Mouse (Mus musculus) spleen, postnatal 14 days (tissue): ENCODE data around the gene Etfdh.

Experiments used
- DNase-seq, 2 experiments: peaks; one replicate each; pipeline ENCODE4 v3.0.0; 2021 to 2022; ENCODE audit warnings: low spot score in 2 of 2

Etfdh gene

DNA sequence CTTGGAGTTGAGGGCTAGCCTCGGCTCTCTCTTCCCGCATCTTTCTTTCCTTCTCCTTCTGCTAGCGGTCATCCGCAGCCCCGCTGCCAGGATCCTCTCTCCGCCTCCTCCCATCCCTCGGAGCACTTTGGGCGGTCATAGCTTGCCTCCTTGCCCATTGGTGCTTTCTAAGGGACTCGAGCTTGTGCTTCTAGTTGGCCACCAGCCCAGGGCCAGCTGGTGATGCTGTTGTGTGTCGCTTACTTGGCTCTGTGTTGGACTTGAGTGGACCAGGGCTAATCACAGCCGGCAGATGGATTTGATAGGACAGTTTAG, at the start of gene Etfdh:
Etfdh (minus strand) TSS at position 85 of the 315 bp plus-strand sequence.
- no peak for DNase-seq

- no peak for DNase-seq
Measured at GRCm38 (mm10) chr3:79676411-79676810, 47.1 kb upstream of the Etfdh start.

GRCm38 (mm10) chr3:79674641-79675040, 45.3 kb upstream of the Etfdh start:
- no peak for DNase-seq

- DNase-seq, result peak in 1 of 2 experiments; percentile 35
Measured at GRCm38 (mm10) chr3:79673082-79673481, 43.8 kb upstream of the Etfdh start.

DNA sequence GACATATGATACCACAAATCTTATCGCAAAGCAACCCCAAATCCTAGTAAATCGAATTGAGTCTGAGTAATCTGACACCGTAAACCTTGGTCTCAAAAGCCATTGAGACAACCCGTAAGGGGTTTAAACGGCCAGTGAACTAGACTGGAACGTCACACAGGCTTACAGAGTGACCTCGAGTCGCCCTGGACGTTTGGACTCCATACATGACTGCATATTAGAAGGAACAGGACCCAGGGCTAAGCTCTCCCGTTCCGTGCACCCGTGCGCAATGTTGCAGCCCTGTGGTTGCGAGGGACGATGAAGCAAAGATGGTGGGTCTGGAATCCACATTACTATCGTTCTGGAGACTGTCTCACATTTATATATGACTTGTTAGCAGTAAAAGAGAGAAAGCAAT, 42.9 kb upstream of the Etfdh start:
- no peak for DNase-seq

DNA sequence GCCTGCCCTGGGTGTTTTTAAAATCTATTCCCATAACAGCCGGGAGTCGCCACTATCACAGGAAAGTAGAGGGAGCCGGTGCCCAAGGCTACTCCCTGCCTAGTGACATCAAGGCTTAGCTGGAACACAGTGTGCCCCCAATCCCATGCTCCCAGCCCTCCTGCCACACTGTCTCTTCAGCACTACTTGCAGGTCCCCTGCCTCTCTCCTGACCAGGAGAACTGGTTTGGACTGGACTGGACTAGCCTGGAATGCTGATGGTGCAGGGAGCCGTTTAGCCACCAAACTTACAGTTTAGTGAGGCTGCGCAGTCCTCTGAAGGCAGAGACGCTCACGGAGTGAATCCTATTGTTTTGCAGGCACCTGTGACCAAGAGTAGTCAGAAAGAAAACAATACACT, 41.3 kb upstream of the Etfdh start:
- DNase-seq, result no peak

- peak in 1 of 2 experiments; percentile 14 for DNase-seq
Measured at GRCm38 (mm10) chr3:79664787-79665408, 35.6 kb upstream of the Etfdh start.

GRCm38 (mm10) chr3:79656682-79657081, 27.4 kb upstream of the Etfdh start:
- no peak for DNase-seq

DNA sequence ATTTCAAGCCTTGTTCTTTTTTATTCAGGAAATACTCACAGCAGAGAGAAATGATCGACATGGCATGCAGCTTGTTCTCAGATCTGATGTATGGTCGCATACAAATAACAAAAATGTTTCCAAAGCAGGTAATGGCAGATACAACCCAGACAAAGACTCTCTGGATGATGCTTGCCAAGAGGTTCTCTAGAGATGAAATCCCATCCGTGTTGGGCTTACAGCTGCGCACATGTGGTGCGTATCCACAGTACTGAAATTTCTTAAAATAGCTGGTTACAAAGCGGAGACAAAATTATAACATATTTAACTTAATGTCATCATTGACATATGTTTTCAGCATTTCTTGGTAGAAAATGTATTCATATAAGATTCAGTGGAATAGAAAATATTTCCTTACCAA, 22.8 kb upstream of the Etfdh start:
- DNase-seq, result no peak

DNA sequence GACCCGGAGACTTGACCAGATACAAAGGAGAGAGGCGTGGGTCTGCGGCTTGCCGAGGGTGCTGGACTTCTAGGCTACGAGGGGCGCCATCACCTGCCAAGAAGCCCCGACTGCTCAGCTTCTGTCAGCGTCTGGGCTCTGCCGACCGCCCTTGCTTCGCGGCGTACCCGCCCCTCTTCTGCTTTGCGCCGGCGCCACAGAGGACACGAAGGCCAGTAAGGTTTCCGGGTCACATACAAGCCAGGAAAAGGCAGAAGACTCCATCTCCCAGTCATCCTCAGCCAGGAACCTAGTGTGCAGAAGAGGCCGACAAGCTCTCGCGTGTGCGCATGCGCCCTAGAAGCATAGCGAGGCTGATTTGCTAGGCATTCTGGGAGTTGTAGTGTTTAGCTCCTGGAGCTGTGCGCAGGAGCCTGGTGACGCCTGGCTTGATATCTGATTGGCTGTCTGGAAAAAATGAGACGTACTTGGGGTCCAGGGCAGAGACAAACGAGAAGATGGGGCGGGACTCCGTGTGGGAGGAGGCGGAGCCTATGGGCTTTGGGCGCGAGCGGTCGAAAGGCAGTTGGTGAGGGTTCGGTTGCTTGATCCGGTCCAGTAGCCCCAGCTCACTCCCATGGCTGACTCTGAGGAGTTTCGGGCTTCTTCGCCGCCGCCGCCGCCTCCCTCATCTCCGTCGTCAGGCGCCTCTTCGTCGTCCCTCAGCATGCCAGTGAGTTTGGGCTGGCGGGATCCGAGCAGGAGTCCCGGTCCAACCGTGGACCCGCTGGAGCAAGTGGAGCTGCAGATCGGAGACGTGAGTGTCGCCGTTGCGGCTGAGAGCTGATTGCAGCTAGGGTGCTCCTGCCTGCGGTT, 512 bp downstream of the Etfdh start, which contains the start of gene 4930579G24Rik:
4930579G24Rik (plus strand) TSS at position 519 of the 855 bp plus-strand sequence.
- peak; percentile 85 to 87 for DNase-seq

- no peak for DNase-seq
Measured at GRCm38 (mm10) chr3:79628182-79628560, 1.1 kb downstream of the Etfdh start.

DNA sequence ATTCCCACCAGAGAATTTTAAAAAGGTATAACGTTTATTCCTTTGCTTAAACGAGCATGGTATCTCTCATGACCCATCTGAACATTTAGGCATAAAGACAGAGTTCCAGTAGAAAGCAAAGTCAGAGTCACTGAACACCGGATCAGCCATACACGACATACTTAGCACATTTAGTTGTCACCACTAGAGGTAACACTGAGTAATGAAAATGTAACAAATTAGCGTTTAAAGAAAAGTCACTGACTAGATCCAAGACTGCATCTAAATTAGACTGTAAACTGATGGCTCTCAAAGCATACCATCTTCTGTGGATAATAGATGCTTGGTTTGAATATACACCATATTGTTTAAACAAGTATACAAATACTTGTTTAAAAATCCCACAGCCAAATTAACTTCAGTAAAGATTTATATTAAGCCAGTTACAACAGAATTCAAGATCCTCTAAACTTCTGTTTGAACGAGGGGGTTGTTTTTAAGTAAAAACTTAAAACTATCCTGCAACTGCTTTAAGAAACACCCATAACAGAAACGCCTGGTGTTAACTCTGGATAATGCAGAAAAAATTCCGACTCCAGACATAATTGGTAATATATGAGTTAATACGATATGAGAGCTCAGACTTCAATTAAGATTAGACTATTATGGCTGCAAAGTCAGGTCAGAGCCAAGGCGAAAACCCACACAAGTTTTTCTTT, 1.7 kb downstream of the Etfdh start:
- no peak for DNase-seq

- no peak for DNase-seq
Measured at GRCm38 (mm10) chr3:79609886-79610285, 19.4 kb downstream of the Etfdh start.

- DNase-seq, result no peak
Measured at GRCm38 (mm10) chr3:79595468-79595867, 33.8 kb downstream of the Etfdh start.

DNA sequence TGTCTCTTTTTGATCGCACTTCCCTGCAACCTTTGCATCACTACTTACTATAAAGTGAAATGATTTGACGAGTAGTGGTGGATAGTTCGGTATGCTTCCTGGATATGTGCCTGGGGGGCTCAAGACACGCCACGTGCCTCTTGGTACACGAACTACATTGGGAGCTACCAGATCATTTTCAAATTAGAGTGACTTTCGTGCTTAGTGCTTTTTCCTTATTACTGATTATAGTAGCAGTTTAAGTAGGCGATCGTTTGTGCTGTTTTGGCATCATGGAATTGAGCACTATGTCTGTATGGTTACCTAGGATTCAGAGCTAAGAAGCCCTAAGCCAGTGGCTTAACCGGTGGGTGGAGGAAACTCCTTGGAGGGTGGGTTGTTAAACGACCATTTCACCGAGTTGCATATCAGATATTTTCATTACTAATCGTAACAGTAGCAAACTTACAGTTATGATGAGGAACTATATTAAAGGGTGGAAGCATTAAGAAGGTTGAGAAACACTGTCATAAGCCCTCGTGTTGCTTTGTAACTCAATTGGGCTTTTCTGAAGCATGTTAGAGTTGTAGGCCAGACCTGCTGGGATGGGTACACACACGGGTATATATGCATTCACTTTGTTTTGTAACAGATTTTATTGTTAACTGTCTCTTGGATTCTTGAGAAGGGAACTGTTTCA, 37.4 kb downstream of the Etfdh start:
- DNase-seq, result no peak

- DNase-seq, result peak; percentile 58 to 71
Measured at GRCm38 (mm10) chr3:79590863-79591792, 38.2 kb downstream of the Etfdh start, which contains the start of gene Ppid. TSS of gene Ppid (plus strand) at chr3:79591342.

DNA sequence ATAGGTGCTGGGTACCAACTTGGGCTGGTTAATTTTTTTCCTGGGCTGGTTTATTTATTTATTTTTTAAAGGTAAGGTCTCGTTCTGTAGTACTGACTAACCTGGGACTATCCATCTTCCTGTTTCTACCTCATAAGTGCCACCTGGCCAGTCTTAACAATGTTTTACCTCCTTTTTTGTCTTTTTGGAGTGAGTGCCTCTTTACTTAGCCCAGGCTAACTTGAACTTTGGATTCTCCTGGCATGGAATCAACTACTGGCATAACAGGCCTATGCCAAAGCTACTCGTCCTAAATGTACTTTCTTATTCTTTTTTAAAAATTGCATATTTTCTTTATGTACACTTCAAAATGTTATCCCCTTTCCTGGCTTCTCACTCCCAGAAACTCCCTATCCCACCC, 39.6 kb downstream of the Etfdh start:
- no peak for DNase-seq

DNA sequence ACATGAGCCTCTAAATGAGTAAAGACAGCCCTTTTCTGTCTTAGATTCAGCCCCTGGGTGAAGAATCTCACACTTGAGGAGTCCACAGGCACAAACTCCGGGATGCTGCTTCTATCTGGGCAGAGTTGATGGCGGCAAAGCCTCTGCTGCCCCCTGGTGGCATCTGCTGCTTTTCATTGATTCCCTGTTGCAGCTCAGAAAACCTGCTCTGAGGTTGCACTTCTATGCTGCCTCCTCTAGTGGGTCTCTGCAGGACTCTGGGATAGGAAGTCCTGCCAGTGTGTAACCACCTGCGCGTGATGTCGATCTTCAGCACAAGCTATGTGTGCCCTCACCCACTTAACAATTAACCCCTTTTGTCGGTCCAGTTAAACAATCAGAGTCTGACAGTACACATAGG, 42.5 kb downstream of the Etfdh start:
- peak; percentile 75 to 86 for DNase-seq

GRCm38 (mm10) chr3:79579891-79580575, 49.3 kb downstream of the Etfdh start:
- no peak for DNase-seq

- DNase-seq, result no peak
Measured at GRCm38 (mm10) chr3:79578164-79578563, 51.1 kb downstream of the Etfdh start.
